Mouse (Mus musculus): ENCODE data around the gene Fstl4. TPM values are rescaled to one million over a fixed set of nuclear protein-coding genes. Genes with fewer than 3 reads are reported as not detected.
A peak's percentile ranks its signal among the peaks of the same experiment; 100 is the strongest.

Fstl4 gene
- polyA plus RNA-seq, 1 experiment, result 0.05 TPM

DNA sequence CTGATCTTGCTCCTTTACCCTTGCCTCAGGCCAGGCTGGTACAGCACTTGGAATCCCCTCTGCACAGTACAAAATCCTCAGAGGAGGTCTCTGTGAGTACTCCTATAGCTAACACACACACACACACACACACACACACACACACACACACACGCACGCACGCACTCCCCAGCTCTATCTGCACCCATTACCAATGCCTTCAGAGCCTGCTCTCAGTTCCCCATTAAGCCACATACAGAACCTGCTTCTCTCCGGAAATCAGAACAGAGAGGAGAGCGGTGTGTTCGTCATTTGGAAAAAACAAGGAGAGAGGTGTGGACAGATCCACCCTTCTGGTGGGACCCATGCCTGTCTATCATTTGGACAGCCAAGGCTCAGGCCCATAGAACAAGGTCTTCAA lies 333.4 kb downstream of the Fstl4 start:
- no peaks in the 10 kb centered on the region for H3K27me3 ChIP-seq (replicated peaks; ENCODE audit: control insufficient read depth, insufficient read depth, low read length)
- H3K27ac ChIP-seq (ENCODE audit: insufficient read depth, low read depth, low read length), result no peak overlapping the region
- WGBS, result 93% methylated on average over 6 of the region's 6 CpGs
- TF ChIP-seq CTCF (conservative IDR thresholded peaks at IDR 0.05; ENCODE audit: insufficient read depth, insufficient read length, low read depth, low read length) (no peak), POLR2A (IDR thresholded peaks at IDR 0.05; ENCODE audit: low read depth, low read length) (no peak)
- H3K36me3 ChIP-seq (ENCODE audit: control insufficient read depth, insufficient read depth, low read length), result no peaks in the 10 kb centered on the region
- no peak for DNase-seq
- H3K4me1 ChIP-seq (ENCODE audit: control insufficient read depth, insufficient read depth, low read length), result peaks cover 4% of the 10 kb centered on the region; the same call in 1 of the 2 replicates
- no peak overlapping the region for H3K4me3 ChIP-seq (ENCODE audit: insufficient read depth, low read depth, low read length)

DNA sequence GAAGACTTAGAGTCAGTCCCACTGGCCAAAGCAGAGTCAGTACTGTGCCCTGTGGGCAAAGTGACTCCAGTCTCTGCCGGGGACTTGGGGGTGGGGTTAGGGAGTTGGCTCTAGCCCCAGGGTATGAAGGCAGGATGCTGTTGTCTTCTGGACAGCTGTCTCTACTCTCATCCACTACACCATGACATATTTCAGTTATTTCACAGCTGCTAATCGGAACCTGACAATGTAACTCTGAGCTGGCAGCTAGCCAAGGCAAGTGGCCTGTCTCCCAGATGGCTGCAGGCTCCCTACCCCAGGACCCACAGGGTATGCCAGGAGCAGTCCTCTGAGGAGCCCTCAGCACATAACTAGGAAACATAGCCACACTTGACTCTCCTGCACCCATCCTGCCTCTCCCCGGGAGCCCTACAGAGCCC lies 334.4 kb downstream of the Fstl4 start:
- 43% methylated on average over 3 of the region's 3 CpGs for WGBS
- no peak overlapping the region for H3K27ac ChIP-seq (ENCODE audit: insufficient read depth, low read depth, low read length)
- TF ChIP-seq POLR2A (IDR thresholded peaks at IDR 0.05; ENCODE audit: low read depth, low read length) (no peak), CTCF (conservative IDR thresholded peaks at IDR 0.05; ENCODE audit: insufficient read depth, insufficient read length, low read depth, low read length) (no peak)
- H3K36me3 ChIP-seq (ENCODE audit: control insufficient read depth, insufficient read depth, low read length), result no peaks in the 10 kb centered on the region
- H3K27me3 ChIP-seq (replicated peaks; ENCODE audit: control insufficient read depth, insufficient read depth, low read length), result no peaks in the 10 kb centered on the region
- no peak overlapping the region for H3K4me3 ChIP-seq (ENCODE audit: insufficient read depth, low read depth, low read length)
- no peak for DNase-seq
- peaks cover 12% of the 10 kb centered on the region; the same call in 1 of the 2 replicates for H3K4me1 ChIP-seq (ENCODE audit: control insufficient read depth, insufficient read depth, low read length)

- TF ChIP-seq POLR2A (IDR thresholded peaks at IDR 0.05; ENCODE audit: low read depth, low read length) (no peak), CTCF (conservative IDR thresholded peaks at IDR 0.05; ENCODE audit: insufficient read depth, insufficient read length, low read depth, low read length) (no peak)
- Histone ChIP-seq H3K4me1 (ENCODE audit: control insufficient read depth, insufficient read depth, low read length) (peaks cover 14% of the 10 kb centered on the region; the same call in 1 of the 2 replicates), H3K27me3 (replicated peaks; ENCODE audit: control insufficient read depth, insufficient read depth, low read length) (no peaks in the 10 kb centered on the region), H3K36me3 (ENCODE audit: control insufficient read depth, insufficient read depth, low read length) (no peaks in the 10 kb centered on the region), H3K4me3 (ENCODE audit: insufficient read depth, low read depth, low read length) (no peak overlapping the region), H3K27ac (ENCODE audit: insufficient read depth, low read depth, low read length) (no peak overlapping the region)
- DNase-seq, result no peak
- WGBS, result 85% methylated on average over 5 of the region's 5 CpGs
These were observed 334.9 kb downstream of the Fstl4 start for GRCm38 (mm10) chr11:53099322-53099721.

- no peaks in the 10 kb centered on the region for H3K36me3 ChIP-seq (ENCODE audit: control insufficient read depth, insufficient read depth, low read length)
- no peaks in the 10 kb centered on the region for H3K27me3 ChIP-seq (replicated peaks; ENCODE audit: control insufficient read depth, insufficient read depth, low read length)
- no peak overlapping the region for H3K27ac ChIP-seq (ENCODE audit: insufficient read depth, low read depth, low read length)
- TF ChIP-seq CTCF (conservative IDR thresholded peaks at IDR 0.05; ENCODE audit: insufficient read depth, insufficient read length, low read depth, low read length), result no peak
- TF ChIP-seq POLR2A (IDR thresholded peaks at IDR 0.05; ENCODE audit: low read depth, low read length), result no peak
- DNase-seq, result peak; percentile 70
- WGBS, result 35% methylated on average over 5 of the region's 5 CpGs
- H3K4me1 ChIP-seq (ENCODE audit: control insufficient read depth, insufficient read depth, low read length), result peaks cover 14% of the 10 kb centered on the region; the same call in 1 of the 2 replicates
- H3K4me3 ChIP-seq (ENCODE audit: insufficient read depth, low read depth, low read length), result no peak overlapping the region
These were observed 337.3 kb downstream of the Fstl4 start for GRCm38 (mm10) chr11:53101732-53102131.

DNA sequence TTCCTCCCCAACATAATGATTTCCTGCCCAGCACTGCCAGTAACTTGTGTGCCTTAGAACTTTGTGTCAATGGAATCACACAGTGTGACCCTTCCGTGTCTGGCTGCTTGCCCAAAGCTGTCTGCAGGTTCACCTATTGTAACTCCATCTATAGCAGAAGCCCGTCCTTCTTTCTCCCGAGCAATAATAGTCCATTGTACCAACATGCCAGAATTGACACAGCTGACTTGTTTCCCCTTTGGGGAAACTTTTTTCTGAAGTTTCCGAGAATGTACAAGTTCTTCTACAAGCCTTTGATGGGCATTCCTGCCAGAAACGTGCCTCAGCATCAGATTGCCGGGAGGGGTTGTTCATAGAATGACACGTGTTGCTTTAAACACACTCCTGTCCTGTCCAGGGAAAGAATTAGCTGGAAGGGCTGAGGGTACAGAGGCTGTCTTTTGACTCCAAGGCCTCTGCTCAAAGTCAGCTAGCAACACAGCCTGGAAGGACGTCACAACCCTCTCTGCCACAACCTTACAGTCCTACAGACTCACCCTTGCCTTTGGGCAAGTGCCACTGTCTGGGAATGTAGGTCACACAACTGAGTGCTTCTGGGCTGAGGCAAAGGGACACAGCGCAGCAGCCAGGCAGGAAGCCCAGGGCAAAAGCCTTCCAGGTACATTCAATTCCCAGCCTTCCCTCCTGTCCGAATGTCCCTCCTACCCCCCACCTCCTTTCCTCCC lies 339.3 kb downstream of the Fstl4 start:
- no peaks in the 10 kb centered on the region for H3K27me3 ChIP-seq (replicated peaks; ENCODE audit: control insufficient read depth, insufficient read depth, low read length)
- DNase-seq, result peak; percentile 79
- no peak overlapping the region for H3K27ac ChIP-seq (ENCODE audit: insufficient read depth, low read depth, low read length)
- WGBS, result 28% methylated on average over 10 of the region's 10 CpGs
- H3K4me1 ChIP-seq (ENCODE audit: control insufficient read depth, insufficient read depth, low read length), result peaks cover 15% of the 10 kb centered on the region; the same call in 1 of the 2 replicates
- TF ChIP-seq POLR2A (IDR thresholded peaks at IDR 0.05; ENCODE audit: low read depth, low read length) (no peak), CTCF (conservative IDR thresholded peaks at IDR 0.05; ENCODE audit: insufficient read depth, insufficient read length, low read depth, low read length) (no peak)
- no peak overlapping the region for H3K4me3 ChIP-seq (ENCODE audit: insufficient read depth, low read depth, low read length)
- H3K36me3 ChIP-seq (ENCODE audit: control insufficient read depth, insufficient read depth, low read length), result no peaks in the 10 kb centered on the region

DNA sequence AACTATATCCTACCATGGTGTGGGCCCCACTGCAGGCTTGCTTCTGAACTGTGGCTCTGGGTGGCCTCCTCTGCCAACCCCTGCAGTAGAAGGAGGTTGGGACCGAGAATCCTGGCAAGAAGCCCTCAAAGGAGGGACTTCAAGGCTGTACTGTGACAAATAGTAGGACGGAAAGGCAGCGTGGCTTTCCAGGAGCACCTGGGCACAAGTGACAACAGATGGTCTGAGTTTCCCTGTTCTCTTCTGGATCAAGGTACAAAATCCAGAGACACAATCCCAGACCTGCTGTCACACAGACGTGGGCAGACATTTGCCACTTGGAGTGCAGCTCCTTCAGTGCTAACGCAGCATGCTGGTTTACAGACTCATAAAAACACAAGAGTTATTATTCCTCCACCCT lies 343.3 kb downstream of the Fstl4 start:
- WGBS, result 51% methylated on average over 5 of the region's 5 CpGs
- H3K4me1 ChIP-seq (ENCODE audit: control insufficient read depth, insufficient read depth, low read length), result peaks cover 23% of the 10 kb centered on the region; the same call in 1 of the 2 replicates
- H3K36me3 ChIP-seq (ENCODE audit: control insufficient read depth, insufficient read depth, low read length), result no peaks in the 10 kb centered on the region
- no peaks in the 10 kb centered on the region for H3K27me3 ChIP-seq (replicated peaks; ENCODE audit: control insufficient read depth, insufficient read depth, low read length)
- TF ChIP-seq CTCF (conservative IDR thresholded peaks at IDR 0.05; ENCODE audit: insufficient read depth, insufficient read length, low read depth, low read length) (no peak), POLR2A (IDR thresholded peaks at IDR 0.05; ENCODE audit: low read depth, low read length) (no peak)
- no peak overlapping the region for H3K27ac ChIP-seq (ENCODE audit: insufficient read depth, low read depth, low read length)
- no peak overlapping the region for H3K4me3 ChIP-seq (ENCODE audit: insufficient read depth, low read depth, low read length)
- peak; percentile 35 for DNase-seq

- DNase-seq, result no peak
- Histone ChIP-seq H3K27ac (ENCODE audit: insufficient read depth, low read depth, low read length) (peak overlapping the region; percentile 69), H3K27me3 (replicated peaks; ENCODE audit: control insufficient read depth, insufficient read depth, low read length) (no peaks in the 10 kb centered on the region), H3K4me1 (ENCODE audit: control insufficient read depth, insufficient read depth, low read length) (peaks cover 13% of the 10 kb centered on the region; the same call in 1 of the 2 replicates), H3K4me3 (ENCODE audit: insufficient read depth, low read depth, low read length) (no peak overlapping the region), H3K36me3 (ENCODE audit: control insufficient read depth, insufficient read depth, low read length) (no peaks in the 10 kb centered on the region)
- TF ChIP-seq POLR2A (IDR thresholded peaks at IDR 0.05; ENCODE audit: low read depth, low read length) (no peak), CTCF (conservative IDR thresholded peaks at IDR 0.05; ENCODE audit: insufficient read depth, insufficient read length, low read depth, low read length) (no peak)
- WGBS, result 84% methylated on average over 6 of the region's 6 CpGs
These were observed 344.4 kb downstream of the Fstl4 start for GRCm38 (mm10) chr11:53108798-53109197.

Data from kidney, adult 2 months (tissue).